Mouse (Mus musculus): ENCODE measurements at regions not wholly inside any gene's neighbourhood (a gene's known extent, or its start where the extent isn't known, plus 50 kb on each side); places are given as distances from the start of the nearest gene placed in this dataset.

GRCm38 (mm10) chr9:30191119-30191518, 228.2 kb upstream of the Ntm start:
- no peak for TF ChIP-seq CTCF (IDR thresholded peaks at IDR 0.05 in 2 of 3, conservative IDR thresholded peaks at IDR 0.05 in 1 of 3; ENCODE audit: control insufficient read depth in 1 of 3, insufficient read depth in 1 of 3, low read depth in 2 of 3, low read length in 3 of 3, poor library complexity in 1 of 3, severe bottlenecking in 1 of 3)
- TF ChIP-seq MYC (IDR thresholded peaks at IDR 0.05; ENCODE audit: low read depth, low read length) = no peak
